Mouse (Mus musculus): ENCODE results near the gene Il11. TPM values are rescaled to one million over a fixed set of nuclear protein-coding genes. Genes with fewer than 3 reads are reported as not detected.
"Not testable (repeated sequence)": the region's sequence is repeated elsewhere in the genome, so short reads cannot be mapped to it uniquely, and the experiment has no call there.

Gene Il11
- polyA plus RNA-seq (2015; fragmentation: Nextera tagmentation; extraction: Ambion mirVana), result 0.48 and 1.1 TPM in 2 replicates

DNA sequence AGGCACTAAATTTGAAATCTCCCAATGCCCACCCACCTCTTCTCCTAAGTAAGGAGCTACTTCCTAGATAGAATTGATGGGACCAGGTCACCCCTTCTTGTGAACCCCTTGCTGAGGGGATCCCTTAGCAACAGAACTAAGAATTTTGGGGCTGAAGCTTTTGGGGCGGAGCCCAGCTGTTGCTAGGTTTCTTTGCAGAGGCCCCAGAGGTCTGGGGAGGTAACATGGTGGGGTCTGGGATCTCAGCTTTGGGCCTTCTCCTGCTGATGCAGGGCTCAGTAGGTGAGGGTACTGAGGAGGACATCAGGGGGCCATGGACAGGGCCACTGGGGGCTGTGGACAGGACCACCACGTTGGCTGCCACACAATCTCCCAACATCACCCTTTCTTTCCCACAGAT is at the start of gene Il11, which contains the start of gene Tmem190:
Gene Il11 (minus strand): TSS at position 101 of the 400 bp plus-strand sequence.
Gene Tmem190 (plus strand): TSS at position 179 of the 400 bp plus-strand sequence.
- no peak within 1 kb of the TSS for H3K27ac ChIP-seq
- no peaks in the 10 kb centered on the region for H3K9me3 ChIP-seq
- H3K4me3 ChIP-seq (replicated peaks), result no peak within 1 kb of the TSS
- H3K27me3 ChIP-seq, result peaks cover 40% of the 10 kb centered on the region
- H3K4me1 ChIP-seq (replicated peaks), result peaks cover 2% of the 10 kb centered on the region
- no peaks in the 10 kb centered on the region for H3K36me3 ChIP-seq
- ATAC-seq, result no peak
- no peak within 1 kb of the TSS for H3K9ac ChIP-seq (replicated peaks)
- no peak within 1 kb of the TSS for H3K4me2 ChIP-seq (replicated peaks)
- WGBS, result 70% methylated on average over 2 of the region's 2 CpGs

DNA sequence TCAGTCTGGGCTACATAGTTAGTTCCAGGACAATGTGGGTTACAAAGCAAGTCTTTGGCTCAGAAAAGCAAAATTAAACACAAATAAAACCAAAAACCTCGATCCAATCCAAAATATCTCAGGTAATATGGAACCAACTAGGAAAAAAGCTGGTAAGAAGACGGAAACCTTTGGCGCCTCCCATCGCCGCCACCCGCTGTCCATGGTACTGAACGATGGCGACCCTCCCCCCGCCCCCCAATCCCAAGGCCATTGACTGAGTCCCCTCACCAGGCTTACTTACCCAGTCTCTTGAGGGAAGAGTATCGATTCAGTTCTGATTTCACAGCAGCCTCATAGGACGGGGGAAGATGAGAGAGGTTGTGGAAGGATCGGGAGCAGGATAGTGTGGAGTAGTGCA is 47.8 kb upstream of the Il11 start:
- 8% methylated on average over 12 of the region's 12 CpGs for WGBS
- H3K36me3 ChIP-seq, result peaks cover 37% of the 10 kb centered on the region
- H3K27ac ChIP-seq, result no peak overlapping the region
- peaks cover 47% of the 10 kb centered on the region for H3K27me3 ChIP-seq
- no peak overlapping the region for H3K4me2 ChIP-seq (replicated peaks)
- peaks cover 3% of the 10 kb centered on the region; the same call in 1 of the 2 replicates for H3K4me1 ChIP-seq (replicated peaks)
- H3K9me3 ChIP-seq, result no peaks in the 10 kb centered on the region
- H3K4me3 ChIP-seq (replicated peaks), result no peak overlapping the region
- ATAC-seq, result no peak
- H3K9ac ChIP-seq (replicated peaks), result no peak overlapping the region

DNA sequence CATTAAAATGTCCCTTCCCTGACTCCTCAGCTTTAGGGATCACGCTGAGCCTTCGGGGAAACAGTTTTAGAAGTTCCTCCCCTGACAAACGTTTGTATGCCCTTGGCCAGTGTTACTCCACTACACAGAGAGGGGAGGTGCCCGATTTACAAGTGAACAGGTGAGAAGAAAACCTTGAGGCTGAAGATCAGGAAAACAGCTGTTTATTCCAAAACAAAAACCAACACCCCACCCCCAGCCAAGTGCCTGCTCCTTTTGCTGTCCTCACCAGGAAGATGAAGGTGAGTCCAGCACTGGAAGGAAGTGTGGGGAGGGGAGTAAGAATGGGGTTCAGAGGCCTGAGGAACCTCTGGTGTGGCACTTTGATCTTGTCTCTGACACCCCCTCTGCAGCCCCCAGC is 42.7 kb upstream of the Il11 start:
- WGBS, result 60% methylated on average over 4 of the region's 4 CpGs
- ATAC-seq, result no peak
- no peak overlapping the region for H3K4me3 ChIP-seq (replicated peaks)
- H3K9me3 ChIP-seq, result no peaks in the 10 kb centered on the region
- H3K4me2 ChIP-seq (replicated peaks), result no peak overlapping the region
- H3K27me3 ChIP-seq, result peaks cover 14% of the 10 kb centered on the region
- no peak overlapping the region for H3K27ac ChIP-seq
- peaks cover 34% of the 10 kb centered on the region for H3K36me3 ChIP-seq
- H3K4me1 ChIP-seq (replicated peaks), result no peaks in the 10 kb centered on the region
- H3K9ac ChIP-seq (replicated peaks), result no peak overlapping the region

DNA sequence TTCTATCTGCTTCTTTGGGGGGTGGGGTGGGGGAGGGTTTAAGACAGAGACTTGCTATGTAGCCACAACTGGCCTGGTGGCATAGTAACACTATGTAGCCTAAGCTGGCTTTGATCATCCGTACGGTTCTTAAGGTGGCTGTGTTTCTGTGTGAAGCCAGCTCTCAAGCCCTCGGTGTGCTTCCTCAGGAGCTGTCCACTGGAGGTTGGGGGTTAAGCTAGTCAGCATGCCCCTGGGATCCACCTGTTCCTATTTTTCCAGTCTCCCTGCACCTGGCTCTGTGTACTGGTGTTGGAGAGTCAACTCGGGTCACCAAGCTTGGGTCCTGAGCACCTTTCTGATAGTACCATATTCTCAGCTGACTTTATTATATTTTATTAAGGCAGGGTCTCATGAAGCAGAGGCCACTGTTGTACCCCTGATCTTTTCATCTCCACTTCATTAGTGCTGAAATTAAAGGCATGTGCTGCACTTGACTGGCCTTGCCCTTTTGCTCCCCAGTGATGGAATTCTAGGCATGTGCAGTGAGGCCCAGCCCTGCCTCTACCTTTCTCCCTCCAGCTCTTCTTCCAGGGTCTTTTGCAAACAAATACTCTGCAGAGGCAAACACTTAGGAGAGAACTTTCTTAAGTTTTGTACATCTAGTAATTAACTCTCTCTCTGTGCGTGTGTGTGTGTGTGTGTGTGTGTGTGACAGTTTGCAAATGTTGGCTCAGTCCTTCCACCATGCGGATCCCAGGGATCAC is 39.7 kb upstream of the Il11 start:
- H3K9ac ChIP-seq (replicated peaks), result no peak overlapping the region
- peaks cover 6% of the 10 kb centered on the region; the same call in 1 of the 2 replicates for H3K36me3 ChIP-seq
- no peaks in the 10 kb centered on the region for H3K27me3 ChIP-seq
- no peak overlapping the region for H3K4me3 ChIP-seq (replicated peaks)
- no peak for ATAC-seq
- H3K27ac ChIP-seq, result no peak overlapping the region
- H3K4me1 ChIP-seq (replicated peaks), result no peaks in the 10 kb centered on the region
- no peaks in the 10 kb centered on the region for H3K9me3 ChIP-seq
- 70% methylated on average over 6 of the region's 6 CpGs for WGBS
- H3K4me2 ChIP-seq (replicated peaks), result no peak overlapping the region

DNA sequence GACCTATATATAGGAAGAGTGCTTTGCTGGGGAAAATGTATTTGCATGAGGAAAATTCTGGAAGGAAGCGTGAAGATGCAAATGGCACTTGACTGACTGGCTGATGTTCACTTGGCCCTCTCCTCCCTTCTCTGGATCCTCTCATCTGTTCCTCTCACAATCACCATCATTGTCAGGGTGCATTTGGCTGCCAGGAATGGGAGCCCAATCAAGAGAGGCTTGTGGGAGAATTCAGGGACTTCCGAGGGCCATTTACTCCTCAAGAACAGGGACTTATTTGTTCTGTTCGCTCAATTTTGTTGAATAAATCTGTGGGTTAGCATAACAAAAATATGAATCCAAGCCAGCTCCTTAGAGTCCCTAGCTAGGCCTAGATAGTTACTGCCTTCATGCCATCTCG is 39.0 kb upstream of the Il11 start:
- WGBS, result 83% methylated on average over 4 of the region's 4 CpGs
- no peak for ATAC-seq

DNA sequence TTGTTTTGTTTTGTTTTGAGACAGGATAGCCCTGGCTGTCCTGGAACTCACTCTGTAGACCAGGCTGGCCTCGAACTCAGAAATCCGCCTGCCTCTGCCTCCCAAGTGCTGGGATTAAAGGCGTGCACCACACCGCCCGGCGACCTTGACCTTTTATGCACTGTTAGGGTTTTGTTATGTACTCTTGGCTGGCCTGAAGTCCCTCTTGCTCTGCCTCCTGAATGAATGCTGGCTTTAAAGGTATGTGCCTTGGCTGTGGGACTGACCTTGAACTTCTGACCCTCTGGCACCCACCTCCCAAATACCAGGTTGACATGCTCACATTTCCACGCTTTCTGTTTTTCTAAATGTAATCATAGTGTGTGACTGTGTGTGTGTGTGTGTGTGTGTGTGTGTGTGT is 38.3 kb upstream of the Il11 start:
- not testable (repeated sequence) for ATAC-seq; H3K27me3 ChIP-seq; H3K9me3 ChIP-seq; H3K9ac ChIP-seq (replicated peaks); H3K4me1 ChIP-seq (replicated peaks); H3K27ac ChIP-seq; H3K4me3 ChIP-seq (replicated peaks); H3K4me2 ChIP-seq (replicated peaks); H3K36me3 ChIP-seq
- WGBS, result 91% methylated on average over 7 of the region's 7 CpGs

More for the DNA sequence above, 39.0 kb upstream of the Il11 start:
- H3K27me3 ChIP-seq, result no peaks in the 10 kb centered on the region
- no peaks in the 10 kb centered on the region for H3K9me3 ChIP-seq
- H3K4me1 ChIP-seq (replicated peaks), result no peaks in the 10 kb centered on the region
- H3K9ac ChIP-seq (replicated peaks), result no peak overlapping the region
- no peak overlapping the region for H3K4me2 ChIP-seq (replicated peaks)
- H3K27ac ChIP-seq, result no peak overlapping the region
- peaks cover 4% of the 10 kb centered on the region; the same call in 1 of the 2 replicates for H3K36me3 ChIP-seq
- H3K4me3 ChIP-seq (replicated peaks), result no peak overlapping the region

DNA sequence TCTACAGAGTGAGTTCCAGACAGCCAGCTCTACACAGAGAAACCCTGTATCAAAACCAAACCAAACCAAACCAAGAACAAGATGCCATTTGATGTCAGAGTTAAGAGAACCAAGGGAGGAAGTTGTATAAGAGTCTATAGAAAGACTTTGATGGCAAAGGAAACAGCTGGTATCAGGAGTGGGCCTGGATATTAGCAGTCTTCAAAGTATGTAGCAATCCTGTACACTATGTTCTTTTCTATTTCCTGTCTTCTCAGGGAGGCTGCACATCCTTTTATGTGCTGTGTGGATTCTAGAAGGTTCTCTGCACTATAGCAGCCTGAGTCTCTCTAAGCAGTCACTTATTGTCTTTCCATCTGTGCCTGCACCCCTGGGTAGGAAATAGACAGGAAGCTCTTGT is 33.9 kb upstream of the Il11 start:
- no peak overlapping the region for H3K9ac ChIP-seq (replicated peaks)
- H3K4me1 ChIP-seq (replicated peaks), result peaks cover 8% of the 10 kb centered on the region
- no peaks in the 10 kb centered on the region for H3K27me3 ChIP-seq
- H3K27ac ChIP-seq, result no peak overlapping the region
- no peak for ATAC-seq
- H3K9me3 ChIP-seq, result no peaks in the 10 kb centered on the region
- H3K4me2 ChIP-seq (replicated peaks), result no peak overlapping the region
- H3K36me3 ChIP-seq, result no peaks in the 10 kb centered on the region
- H3K4me3 ChIP-seq (replicated peaks), result no peak overlapping the region

DNA sequence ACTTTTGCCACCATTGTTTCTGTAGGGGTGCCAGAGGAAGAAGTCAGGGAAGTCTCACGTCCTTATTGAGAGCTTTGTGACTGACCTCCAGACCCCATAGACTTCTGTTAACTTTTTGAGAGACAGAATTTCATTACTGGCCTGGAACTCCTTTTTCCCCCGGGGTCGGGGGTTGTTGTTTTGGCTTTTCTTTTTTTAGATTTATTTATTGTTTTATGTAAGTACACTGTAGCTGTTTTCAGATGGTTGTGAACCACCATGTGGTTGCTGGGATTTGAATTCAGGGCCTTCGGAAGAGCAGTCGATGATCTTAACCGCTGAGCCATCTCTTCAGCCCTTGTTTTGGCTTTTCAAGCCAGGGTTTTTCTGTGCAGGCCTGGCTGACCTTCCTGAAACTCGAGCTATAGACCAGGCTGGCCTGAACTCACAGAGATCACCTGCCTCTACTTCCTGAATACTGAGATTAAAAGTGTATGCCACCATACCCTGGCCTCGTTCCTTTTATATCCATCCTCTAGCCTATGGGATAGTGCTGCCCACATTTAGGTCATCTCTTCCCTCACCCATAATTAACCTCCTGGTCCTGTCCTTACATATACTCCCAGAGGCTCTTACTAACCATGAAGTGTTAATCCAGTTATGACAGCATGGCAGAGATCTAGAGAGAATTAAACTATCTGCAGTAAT is 30.6 kb upstream of the Il11 start:
- Histone ChIP-seq H3K4me1 (replicated peaks) (peaks cover 31% of the 10 kb centered on the region), H3K4me2 (replicated peaks) (peak overlapping the region; percentile 61), H3K36me3 (peaks cover 18% of the 10 kb centered on the region), H3K9ac (replicated peaks) (peak overlapping the region; percentile 56), H3K27me3 (no peaks in the 10 kb centered on the region), H3K9me3 (no peaks in the 10 kb centered on the region), H3K27ac (peak overlapping the region; percentile 68), H3K4me3 (replicated peaks) (peak overlapping the region; percentile 79)
- ATAC-seq, result no peak
- WGBS, result 24% methylated on average over 8 of the region's 8 CpGs

DNA sequence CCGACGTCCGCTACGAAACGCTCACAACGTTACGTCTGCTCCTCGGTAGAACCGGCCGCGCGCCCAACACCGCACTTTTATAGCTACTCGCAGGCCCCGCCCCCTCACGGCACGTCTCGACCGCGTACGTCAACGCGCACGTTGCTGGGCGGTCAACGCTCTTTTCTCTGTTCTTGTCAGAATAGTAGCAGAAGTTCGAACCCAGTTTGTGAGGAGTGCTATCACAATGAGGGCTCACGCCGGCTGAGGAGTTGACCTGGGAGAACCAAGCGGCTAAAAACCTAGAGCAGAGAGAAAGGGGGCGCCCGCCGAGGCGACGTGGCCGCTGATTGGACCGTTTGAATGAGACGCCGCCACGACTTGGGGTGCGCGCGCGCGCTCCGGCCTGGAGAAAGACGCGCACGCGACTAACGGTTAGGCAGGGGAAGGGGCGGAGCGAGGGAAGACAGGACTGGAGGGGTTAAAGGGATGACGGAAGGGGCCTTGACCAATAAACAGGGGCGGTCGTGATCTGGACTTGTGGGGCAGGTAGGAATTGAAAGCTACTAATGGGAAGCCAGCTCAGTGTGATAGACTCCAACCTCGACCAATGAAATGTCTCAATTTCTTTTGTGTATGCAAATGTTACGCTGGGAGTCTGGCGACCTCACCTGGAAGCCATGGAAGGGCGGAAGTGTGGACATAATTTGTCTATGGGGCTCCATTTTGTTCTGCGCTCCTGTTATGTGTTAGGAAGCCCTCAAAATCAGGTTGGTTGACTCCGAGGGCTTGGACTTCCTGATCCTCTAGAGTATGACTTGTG is 29.8 kb upstream of the Il11 start, which contains the start of gene Ube2s:
Gene Ube2s (minus strand): TSS at position 288 of the 802 bp plus-strand sequence.
- Histone ChIP-seq H3K9ac (replicated peaks) (peak within 1 kb of the TSS; percentile 99), H3K36me3 (peaks cover 22% of the 10 kb centered on the region), H3K9me3 (no peaks in the 10 kb centered on the region), H3K4me3 (replicated peaks) (peak within 1 kb of the TSS; percentile 79), H3K4me2 (replicated peaks) (peak within 1 kb of the TSS; percentile 90), H3K4me1 (replicated peaks) (peaks cover 31% of the 10 kb centered on the region), H3K27me3 (no peaks in the 10 kb centered on the region), H3K27ac (peak within 1 kb of the TSS; percentile 94)
- peak; percentile 99 for ATAC-seq
- WGBS, result under 1% methylated on average over 62 of the region's 62 CpGs

DNA sequence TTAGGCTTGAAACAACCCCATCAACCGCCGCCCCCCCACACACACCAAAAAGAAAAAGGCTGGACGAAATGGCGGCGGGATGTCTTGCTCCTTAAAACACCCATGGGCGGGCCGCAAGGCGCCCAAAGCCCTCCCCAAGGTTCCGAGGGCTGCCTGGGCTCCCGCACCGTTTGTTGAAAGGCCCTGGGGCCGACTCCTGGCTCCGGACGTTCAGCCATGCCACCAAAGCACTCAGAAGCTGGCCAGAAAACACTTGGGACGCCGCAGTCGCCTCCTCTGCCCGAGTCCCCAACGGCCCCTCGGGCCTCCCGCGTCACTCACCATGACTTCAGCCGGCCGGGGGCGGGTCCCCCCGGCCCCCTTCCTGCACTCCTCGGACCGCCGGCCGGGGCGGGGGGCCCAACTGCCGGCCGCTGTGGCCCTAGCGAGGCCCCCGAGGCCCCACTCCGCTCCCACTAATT is 29.2 kb upstream of the Il11 start:
- peaks cover 28% of the 10 kb centered on the region for H3K36me3 ChIP-seq
- no peak; the same call in 1 of the 2 replicates for ATAC-seq
- peak overlapping the region; percentile 99 for H3K9ac ChIP-seq (replicated peaks)
- peak overlapping the region; percentile 90 for H3K4me2 ChIP-seq (replicated peaks)
- no peaks in the 10 kb centered on the region for H3K27me3 ChIP-seq
- peak overlapping the region; percentile 79 for H3K4me3 ChIP-seq (replicated peaks)
- H3K4me1 ChIP-seq (replicated peaks), result peaks cover 31% of the 10 kb centered on the region
- peak overlapping the region; percentile 94 for H3K27ac ChIP-seq
- 0% methylated on average over 17 of the region's 36 CpGs for WGBS
- no peaks in the 10 kb centered on the region for H3K9me3 ChIP-seq

DNA sequence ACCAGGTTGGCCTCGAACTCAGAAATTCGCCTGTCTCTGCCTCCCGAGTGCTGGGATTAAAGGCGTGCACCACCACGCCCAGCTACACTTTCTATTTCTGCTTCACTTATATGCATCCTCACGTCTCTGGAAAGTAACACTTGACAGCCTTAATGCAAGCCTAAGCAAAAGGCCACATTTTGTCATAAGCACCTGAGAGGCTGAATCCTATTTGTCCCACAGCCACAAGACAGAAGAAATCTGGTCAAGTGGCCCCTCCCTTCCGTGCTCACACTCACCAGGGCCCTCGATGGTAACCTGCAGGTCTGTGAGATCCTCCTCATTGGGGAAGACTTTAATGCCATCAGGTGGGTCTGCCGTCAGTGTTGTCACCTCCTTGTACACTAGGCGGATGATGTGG is 28.5 kb upstream of the Il11 start:
- H3K9me3 ChIP-seq, H3K27ac ChIP-seq, ATAC-seq, H3K27me3 ChIP-seq: not testable (repeated sequence)
- Histone ChIP-seq H3K4me1 (replicated peaks) (peaks cover 31% of the 10 kb centered on the region), H3K4me3 (replicated peaks) (peak overlapping the region; percentile 79), H3K36me3 (peaks cover 32% of the 10 kb centered on the region), H3K4me2 (replicated peaks) (peak overlapping the region; percentile 90), H3K9ac (replicated peaks) (peak overlapping the region; percentile 99)
- 43% methylated on average over 10 of the region's 10 CpGs for WGBS

Measured in midbrain, embryonic 13.5 days (tissue).